Mouse (Mus musculus): ENCODE data around the gene 4930595D18Rik.

DNA sequence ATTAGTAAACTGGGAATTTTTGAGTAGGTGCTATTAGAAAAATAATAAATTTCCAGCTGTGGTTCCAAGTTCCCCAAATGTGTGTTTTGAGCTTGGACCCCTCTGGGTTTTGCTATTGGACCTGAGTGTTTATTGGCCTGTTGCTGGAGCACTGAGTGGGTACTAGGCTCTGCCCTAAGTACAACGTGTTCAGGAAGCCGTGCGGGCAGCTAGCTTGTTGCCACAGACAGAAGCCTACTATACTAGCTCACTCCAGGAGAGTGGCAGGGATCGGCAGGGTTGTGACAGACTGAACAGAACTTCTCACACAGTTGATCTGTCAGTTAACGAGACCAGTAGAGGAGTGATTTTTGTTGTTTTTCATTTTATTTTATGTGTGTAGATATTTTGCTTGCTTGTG, 6.1 kb upstream of the 4930595D18Rik start:
- TF ChIP-seq EP300 (IDR thresholded peaks at IDR 0.05; ENCODE audit: insufficient read depth, low read depth, low read length) (no peak), POLR2A (IDR thresholded peaks at IDR 0.05; ENCODE audit: insufficient read depth, low read length) (no peak), CTCF (IDR thresholded peaks at IDR 0.05; ENCODE audit: low read depth, low read length) (no peak)
